Mouse (Mus musculus): ENCODE results near the gene Gpc6. TPM values are rescaled to one million over a fixed set of nuclear protein-coding genes. Genes with fewer than 3 reads are reported as not detected.

Gpc6 gene
- polyA plus RNA-seq, 1 experiment from 2014 or later: 86.1 TPM

GRCm38 (mm10) chr14:117245631-117246030 lies 320.5 kb downstream of the Gpc6 start:
- no peaks in the 10 kb centered on the region for H3K27me3 ChIP-seq (ENCODE audit: control insufficient read depth, insufficient read depth, low read length)
- H3K4me2 ChIP-seq (replicated peaks; ENCODE audit: low read depth, low read length): no peak overlapping the region
- no peaks in the 10 kb centered on the region for H3K4me1 ChIP-seq (ENCODE audit: control insufficient read depth, insufficient read depth, low read length)
- H3K9ac ChIP-seq (replicated peaks; ENCODE audit: low read depth, low read length): no peak overlapping the region
- H3K9me3 ChIP-seq (ENCODE audit: control insufficient read depth, low read depth, low read length): no peaks in the 10 kb centered on the region
- WGBS: 90% methylated on average over 3 of the region's 3 CpGs
- no peak overlapping the region for H3K4me3 ChIP-seq (ENCODE audit: low read depth, low read length)
- ATAC-seq (ENCODE audit: insufficient number of reproducible peaks, insufficient read depth, low FRiP score, low read depth): no peak
- no peaks in the 10 kb centered on the region for H3K36me3 ChIP-seq (ENCODE audit: control insufficient read depth, insufficient read depth, low read length)
- no peak overlapping the region for H3K27ac ChIP-seq (ENCODE audit: low read length)

DNA sequence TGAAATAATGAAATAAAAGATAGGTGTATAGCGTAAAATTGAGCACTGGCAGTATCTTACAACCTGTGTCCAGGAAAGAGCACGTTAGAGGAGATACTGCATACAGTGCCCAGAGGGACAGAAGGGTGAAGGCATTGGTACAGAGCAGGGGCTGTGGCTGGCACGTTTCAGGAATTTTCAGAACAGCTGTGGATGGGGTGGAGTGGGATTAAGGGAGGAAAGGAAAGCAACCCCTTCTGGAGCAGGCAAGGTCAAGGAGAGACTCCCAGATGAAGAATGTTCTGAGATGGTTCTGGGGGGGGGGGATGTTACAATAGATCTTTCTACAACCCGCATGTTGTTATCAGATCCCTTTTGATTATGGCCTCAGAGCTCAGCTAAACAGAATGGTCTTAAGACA lies 331.1 kb downstream of the Gpc6 start:
- H3K9ac ChIP-seq (replicated peaks; ENCODE audit: low read depth, low read length): no peak overlapping the region
- no peak for ATAC-seq (ENCODE audit: insufficient number of reproducible peaks, insufficient read depth, low FRiP score, low read depth)

GRCm38 (mm10) chr14:117265653-117266052 lies 340.5 kb downstream of the Gpc6 start:
- Histone ChIP-seq H3K27ac (ENCODE audit: low read length) (no peak overlapping the region), H3K4me2 (replicated peaks; ENCODE audit: low read depth, low read length) (no peak overlapping the region), H3K4me3 (ENCODE audit: low read depth, low read length) (no peak overlapping the region), H3K4me1 (ENCODE audit: control insufficient read depth, insufficient read depth, low read length) (no peaks in the 10 kb centered on the region), H3K9me3 (ENCODE audit: control insufficient read depth, low read depth, low read length) (no peaks in the 10 kb centered on the region), H3K27me3 (ENCODE audit: control insufficient read depth, insufficient read depth, low read length) (no peaks in the 10 kb centered on the region), H3K36me3 (ENCODE audit: control insufficient read depth, insufficient read depth, low read length) (no peaks in the 10 kb centered on the region), H3K9ac (replicated peaks; ENCODE audit: low read depth, low read length) (no peak overlapping the region)
- no peak for ATAC-seq (ENCODE audit: insufficient number of reproducible peaks, insufficient read depth, low FRiP score, low read depth)

More for the DNA sequence above, 331.1 kb downstream of the Gpc6 start:
- Histone ChIP-seq H3K27ac (ENCODE audit: low read length) (no peak overlapping the region), H3K36me3 (ENCODE audit: control insufficient read depth, insufficient read depth, low read length) (no peaks in the 10 kb centered on the region), H3K4me2 (replicated peaks; ENCODE audit: low read depth, low read length) (no peak overlapping the region), H3K27me3 (ENCODE audit: control insufficient read depth, insufficient read depth, low read length) (no peaks in the 10 kb centered on the region), H3K4me3 (ENCODE audit: low read depth, low read length) (no peak overlapping the region), H3K9me3 (ENCODE audit: control insufficient read depth, low read depth, low read length) (no peaks in the 10 kb centered on the region), H3K4me1 (ENCODE audit: control insufficient read depth, insufficient read depth, low read length) (no peaks in the 10 kb centered on the region)
- 81% methylated on average over 4 of the region's 4 CpGs for WGBS

GRCm38 (mm10) chr14:117267823-117268601 lies 342.9 kb downstream of the Gpc6 start:
- H3K36me3 ChIP-seq (ENCODE audit: control insufficient read depth, insufficient read depth, low read length): no peaks in the 10 kb centered on the region
- ATAC-seq (ENCODE audit: insufficient number of reproducible peaks, insufficient read depth, low FRiP score, low read depth): no peak
- WGBS: 57% methylated on average over 3 of the region's 3 CpGs

GRCm38 (mm10) chr14:117283631-117284030 lies 358.5 kb downstream of the Gpc6 start:
- no peak for ATAC-seq (ENCODE audit: insufficient number of reproducible peaks, insufficient read depth, low FRiP score, low read depth)
- Histone ChIP-seq H3K4me3 (ENCODE audit: low read depth, low read length) (no peak overlapping the region), H3K36me3 (ENCODE audit: control insufficient read depth, insufficient read depth, low read length) (no peaks in the 10 kb centered on the region), H3K27ac (ENCODE audit: low read length) (no peak overlapping the region), H3K9ac (replicated peaks; ENCODE audit: low read depth, low read length) (no peak overlapping the region), H3K4me2 (replicated peaks; ENCODE audit: low read depth, low read length) (no peak overlapping the region), H3K4me1 (ENCODE audit: control insufficient read depth, insufficient read depth, low read length) (no peaks in the 10 kb centered on the region), H3K27me3 (ENCODE audit: control insufficient read depth, insufficient read depth, low read length) (no peaks in the 10 kb centered on the region), H3K9me3 (ENCODE audit: control insufficient read depth, low read depth, low read length) (no peaks in the 10 kb centered on the region)
- WGBS: 93% methylated on average over 3 of the region's 3 CpGs

More at GRCm38 (mm10) chr14:117267823-117268601, 342.9 kb downstream of the Gpc6 start:
- no peaks in the 10 kb centered on the region for H3K27me3 ChIP-seq (ENCODE audit: control insufficient read depth, insufficient read depth, low read length)
- no peak overlapping the region for H3K4me2 ChIP-seq (replicated peaks; ENCODE audit: low read depth, low read length)
- no peak overlapping the region for H3K9ac ChIP-seq (replicated peaks; ENCODE audit: low read depth, low read length)
- H3K4me1 ChIP-seq (ENCODE audit: control insufficient read depth, insufficient read depth, low read length): no peaks in the 10 kb centered on the region
- H3K27ac ChIP-seq (ENCODE audit: low read length): no peak overlapping the region
- no peak overlapping the region for H3K4me3 ChIP-seq (ENCODE audit: low read depth, low read length)
- no peaks in the 10 kb centered on the region for H3K9me3 ChIP-seq (ENCODE audit: control insufficient read depth, low read depth, low read length)

GRCm38 (mm10) chr14:117293746-117294145 lies 368.6 kb downstream of the Gpc6 start:
- no peaks in the 10 kb centered on the region for H3K9me3 ChIP-seq (ENCODE audit: control insufficient read depth, low read depth, low read length)
- WGBS: 91% methylated on average over 4 of the region's 4 CpGs
- no peaks in the 10 kb centered on the region for H3K4me1 ChIP-seq (ENCODE audit: control insufficient read depth, insufficient read depth, low read length)
- no peaks in the 10 kb centered on the region for H3K36me3 ChIP-seq (ENCODE audit: control insufficient read depth, insufficient read depth, low read length)
- no peak overlapping the region for H3K4me2 ChIP-seq (replicated peaks; ENCODE audit: low read depth, low read length)
- H3K27me3 ChIP-seq (ENCODE audit: control insufficient read depth, insufficient read depth, low read length): no peaks in the 10 kb centered on the region
- H3K4me3 ChIP-seq (ENCODE audit: low read depth, low read length): no peak overlapping the region
- ATAC-seq (ENCODE audit: insufficient number of reproducible peaks, insufficient read depth, low FRiP score, low read depth): no peak
- no peak overlapping the region for H3K27ac ChIP-seq (ENCODE audit: low read length)
- no peak overlapping the region for H3K9ac ChIP-seq (replicated peaks; ENCODE audit: low read depth, low read length)

DNA sequence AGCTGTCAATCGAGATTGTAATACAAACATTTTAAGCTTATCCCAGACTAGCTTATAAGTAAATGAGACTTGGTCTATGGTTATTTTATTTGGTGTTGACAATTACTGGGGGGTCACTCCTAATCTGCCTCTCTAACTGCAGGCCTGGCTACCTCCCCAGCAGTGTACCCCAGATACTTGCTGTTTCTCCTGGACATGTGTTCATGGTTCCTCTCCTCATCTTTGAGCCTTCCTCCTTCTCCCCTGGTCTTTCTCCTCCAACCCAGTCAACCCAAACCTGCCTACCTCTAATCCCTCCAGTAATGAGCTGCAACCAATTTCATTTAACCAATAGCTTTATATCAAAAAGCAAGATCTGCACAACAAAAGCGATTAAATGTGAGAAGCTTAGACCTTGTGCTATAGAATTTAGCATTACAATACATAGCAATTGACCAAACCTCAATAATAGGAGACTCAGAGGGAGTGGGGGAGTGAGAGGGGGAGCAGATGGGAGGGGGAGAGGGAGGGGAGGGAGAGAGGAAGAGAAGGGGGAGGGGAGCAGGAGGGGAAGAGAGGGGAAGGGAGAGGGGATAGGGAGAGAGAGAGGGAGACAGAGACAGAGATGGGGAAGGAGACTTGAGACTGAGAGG lies 371.2 kb downstream of the Gpc6 start:
- WGBS: 97% methylated on average over 2 of the region's 2 CpGs
- Histone ChIP-seq H3K4me1 (ENCODE audit: control insufficient read depth, insufficient read depth, low read length) (no peaks in the 10 kb centered on the region), H3K9me3 (ENCODE audit: control insufficient read depth, low read depth, low read length) (no peaks in the 10 kb centered on the region), H3K27me3 (ENCODE audit: control insufficient read depth, insufficient read depth, low read length) (no peaks in the 10 kb centered on the region), H3K27ac (ENCODE audit: low read length) (no peak overlapping the region), H3K4me2 (replicated peaks; ENCODE audit: low read depth, low read length) (no peak overlapping the region), H3K4me3 (ENCODE audit: low read depth, low read length) (no peak overlapping the region), H3K9ac (replicated peaks; ENCODE audit: low read depth, low read length) (no peak overlapping the region), H3K36me3 (ENCODE audit: control insufficient read depth, insufficient read depth, low read length) (no peaks in the 10 kb centered on the region)
- ATAC-seq (ENCODE audit: insufficient number of reproducible peaks, insufficient read depth, low FRiP score, low read depth): no peak

DNA sequence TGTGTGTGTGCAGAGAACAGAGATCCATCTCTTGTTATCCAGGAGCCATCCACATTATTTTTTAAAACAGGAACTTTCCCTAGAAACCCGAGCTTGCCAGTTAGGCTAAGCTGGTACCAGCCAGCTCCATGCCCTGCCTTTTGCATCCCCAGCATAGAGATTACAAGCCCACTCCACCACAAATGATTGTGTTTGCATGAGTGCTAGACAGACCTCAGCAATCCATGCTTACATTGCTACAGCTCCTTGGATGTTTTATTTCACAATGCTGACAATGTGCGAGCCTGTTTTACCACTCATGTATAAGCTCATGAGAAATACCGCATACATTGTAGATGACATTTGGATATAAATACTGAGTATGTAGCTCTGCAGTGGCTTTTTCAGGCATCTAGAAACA lies 375.9 kb downstream of the Gpc6 start:
- Histone ChIP-seq H3K27me3 (ENCODE audit: control insufficient read depth, insufficient read depth, low read length) (no peaks in the 10 kb centered on the region), H3K9ac (replicated peaks; ENCODE audit: low read depth, low read length) (no peak overlapping the region), H3K4me2 (replicated peaks; ENCODE audit: low read depth, low read length) (no peak overlapping the region), H3K36me3 (ENCODE audit: control insufficient read depth, insufficient read depth, low read length) (no peaks in the 10 kb centered on the region), H3K9me3 (ENCODE audit: control insufficient read depth, low read depth, low read length) (no peaks in the 10 kb centered on the region), H3K4me3 (ENCODE audit: low read depth, low read length) (no peak overlapping the region), H3K4me1 (ENCODE audit: control insufficient read depth, insufficient read depth, low read length) (no peaks in the 10 kb centered on the region), H3K27ac (ENCODE audit: low read length) (no peak overlapping the region)
- no peak for ATAC-seq (ENCODE audit: insufficient number of reproducible peaks, insufficient read depth, low FRiP score, low read depth)
- 72% methylated on average over 3 of the region's 3 CpGs for WGBS

All from stomach, embryonic 14.5 days (tissue).